Mouse (Mus musculus) heart, embryonic 12.5 days (tissue): Measurements from ENCODE around the gene 1810013L24Rik. TPM values are rescaled to one million over a fixed set of nuclear protein-coding genes. Genes with fewer than 3 reads are reported as not detected.
"Not testable (repeated sequence)": the region's sequence is repeated elsewhere in the genome, so short reads cannot be mapped to it uniquely, and the experiment has no call there.

Experiments
- ATAC-seq: fragments of 200-750 bp; cut with Nextera tagmentation; 2 replicates; pipeline ENCODE4 v1.8.0; 2017; ENCODE audit warnings: moderate TSS enrichment, moderate library complexity; ENCODE audit not compliant: insufficient number of reproducible peaks, low FRiP score
- H3K27ac ChIP-seq: fragments of 300-500 bp; sonication (generic); 2 replicates; pipeline ENCODE4 v1.5.1; 2016; ENCODE audit warnings: mild to moderate bottlenecking, moderate library complexity; ENCODE audit not compliant: poor library complexity, severe bottlenecking
- H3K27me3 ChIP-seq: fragments of 300-500 bp; sonication (generic); replicated peaks from 2 replicates; pipeline ENCODE4 v1.6.1; 2016; ENCODE audit warnings: mild to moderate bottlenecking, moderate library complexity
- H3K36me3 ChIP-seq: fragments of 300-500 bp; sonication (generic); 2 replicates; pipeline ENCODE4 v1.6.1; 2016; ENCODE audit warnings: mild to moderate bottlenecking, moderate library complexity
- H3K4me1 ChIP-seq: fragments of 300-500 bp; sonication (generic); replicated peaks from 2 replicates; pipeline ENCODE4 v1.6.1; 2016; ENCODE audit warnings: mild to moderate bottlenecking
- H3K4me2 ChIP-seq: fragments of 300-500 bp; sonication (generic); 2 replicates; pipeline ENCODE4 v1.6.1; 2016; ENCODE audit warnings: mild to moderate bottlenecking, moderate library complexity
- H3K4me3 ChIP-seq: fragments of 300-500 bp; sonication (generic); 2 replicates; pipeline ENCODE4 v1.5.1; 2016; ENCODE audit warnings: mild to moderate bottlenecking
- H3K9ac ChIP-seq: fragments of 300-500 bp; sonication (generic); 2 replicates; pipeline ENCODE4 v1.6.1; 2016; ENCODE audit warnings: mild to moderate bottlenecking, moderate library complexity
- H3K9me3 ChIP-seq: fragments of 300-500 bp; sonication (generic); replicated peaks from 2 replicates; pipeline ENCODE4 v1.6.1; 2016; ENCODE audit warnings: mild to moderate bottlenecking, moderate library complexity
- WGBS: fragments of 180-500 bp; shearing (Covaris S2); methylation state at CpG from one replicate; pipeline ENCODE4 v1.1.7; 2016; 5-methylcytosine and 5-hydroxymethylcytosine counted together
- polyA plus RNA-seq: library from polyadenylated mRNA; unstranded; fragments of >200 nt; fragmentation: Nextera tagmentation; extraction: Ambion mirVana; gene quantifications from 2 replicates; pipeline ENCODE4 v1.2.1, GENCODE M21; 2016

Gene 1810013L24Rik
- polyA plus RNA-seq, 1 experiment from 2014 or later, result 24.1 TPM

DNA sequence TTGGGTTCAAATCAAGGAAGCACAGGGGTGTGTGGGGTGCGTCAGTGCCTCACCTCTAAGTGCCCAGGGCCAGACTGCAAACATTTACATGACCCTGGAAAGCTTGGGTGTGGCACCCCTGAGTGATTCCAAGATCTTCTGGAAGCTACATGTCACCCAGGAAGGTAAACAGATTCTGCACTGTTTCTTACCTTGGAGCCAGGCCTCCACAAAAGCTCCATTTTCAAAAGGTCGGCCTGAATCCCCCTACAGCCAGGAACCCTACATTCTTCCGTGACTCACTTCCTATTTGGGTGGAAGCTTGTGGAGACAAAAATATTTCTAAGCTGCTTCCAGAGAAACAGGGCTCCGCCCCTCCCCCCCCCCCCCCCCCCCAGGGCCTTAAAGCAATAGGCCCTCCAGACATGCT is 34.3 kb downstream of the 1810013L24Rik start:
- Histone ChIP-seq H3K4me2 (peak overlapping the region; percentile 48), H3K9ac (no peak overlapping the region), H3K27ac (no peak overlapping the region), H3K4me1 (peaks cover 21% of the 10 kb centered on the region), H3K9me3 (no peaks in the 10 kb centered on the region), H3K36me3 (peaks cover 14% of the 10 kb centered on the region), H3K4me3 (no peak overlapping the region; the same call in 1 of the 2 replicates), H3K27me3 (no peaks in the 10 kb centered on the region)
- ATAC-seq, result no peak
- 28% methylated on average over 4 of the region's 4 CpGs for WGBS

DNA sequence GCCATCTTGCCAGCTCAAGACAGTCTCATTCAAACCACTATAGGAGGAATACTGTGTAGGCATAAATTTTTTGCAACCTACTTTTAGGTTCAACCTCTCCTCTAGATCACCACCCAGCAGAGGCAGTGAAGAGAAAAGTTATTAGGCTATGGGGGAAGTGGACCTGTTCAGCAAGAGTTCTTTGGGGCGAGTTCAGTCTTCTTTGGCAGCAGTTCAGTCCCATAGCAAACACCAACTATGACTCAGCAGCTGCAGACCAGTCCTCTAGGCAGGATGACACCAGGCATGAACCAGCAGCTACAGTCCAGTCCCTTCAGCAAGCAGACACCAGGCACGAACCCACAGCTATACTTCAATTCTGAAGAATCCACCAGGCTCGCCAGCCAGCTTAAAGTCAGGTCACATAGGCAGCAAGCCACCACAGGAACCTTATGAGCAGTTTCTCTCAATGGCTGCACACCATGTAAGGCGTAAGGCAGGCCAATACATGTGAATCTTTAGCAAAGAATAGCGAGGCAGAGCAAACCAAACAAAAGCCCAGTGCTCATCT is 37.6 kb downstream of the 1810013L24Rik start:
- Histone ChIP-seq H3K27ac (no peak overlapping the region), H3K27me3 (no peaks in the 10 kb centered on the region), H3K4me3 (no peak overlapping the region), H3K4me1 (peaks cover 16% of the 10 kb centered on the region), H3K9me3 (no peaks in the 10 kb centered on the region), H3K36me3 (no peaks in the 10 kb centered on the region), H3K4me2 (no peak overlapping the region), H3K9ac (no peak overlapping the region)
- WGBS, result 76% methylated on average over 5 of the region's 5 CpGs
- ATAC-seq, result no peak

DNA sequence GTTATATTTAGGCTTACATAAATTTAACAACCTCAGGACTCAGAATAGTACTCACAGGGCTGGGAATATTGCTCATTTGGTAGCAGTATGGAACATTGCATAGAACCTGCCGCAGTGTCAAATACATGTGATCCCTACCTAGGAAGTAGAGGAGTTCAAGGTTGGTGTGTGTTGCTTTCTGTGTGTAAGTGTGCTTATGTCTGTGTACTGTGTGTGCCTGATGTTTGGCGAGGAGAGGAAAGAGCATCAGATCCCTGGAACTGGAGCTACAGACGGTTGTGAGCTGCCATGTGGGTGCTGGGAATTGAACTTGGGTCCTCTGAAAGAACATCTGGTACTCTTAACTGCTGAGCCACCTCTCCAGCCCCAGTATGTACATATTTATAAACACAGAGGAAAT is 38.6 kb downstream of the 1810013L24Rik start:
- Histone ChIP-seq H3K4me1 (peaks cover 12% of the 10 kb centered on the region), H3K27me3 (no peaks in the 10 kb centered on the region), H3K27ac (no peak overlapping the region), H3K36me3 (no peaks in the 10 kb centered on the region), H3K4me3 (no peak overlapping the region), H3K4me2 (no peak overlapping the region), H3K9ac (no peak overlapping the region), H3K9me3 (no peaks in the 10 kb centered on the region)
- no peak for ATAC-seq
- 88% methylated on average over 3 of the region's 3 CpGs for WGBS

DNA sequence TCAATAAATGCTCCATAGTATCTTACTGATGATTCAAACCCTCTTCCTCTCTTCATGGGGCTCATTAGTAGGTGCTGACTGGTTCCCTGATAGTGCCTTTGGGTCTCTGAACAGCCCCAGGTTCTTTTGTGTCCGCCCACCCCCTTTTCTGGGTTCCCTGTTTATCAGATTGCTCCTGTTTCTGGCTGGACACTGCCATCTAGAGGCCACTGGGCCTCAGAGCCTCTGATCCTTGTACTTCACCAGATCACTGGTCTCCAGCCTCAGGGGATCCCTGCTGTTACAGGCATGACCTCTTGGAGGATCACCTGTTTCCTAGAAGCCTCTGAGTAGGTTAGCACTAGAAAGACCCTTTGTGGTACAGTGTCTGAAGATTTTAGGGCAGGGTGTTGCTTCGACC is 39.8 kb downstream of the 1810013L24Rik start:
- WGBS, result 31% methylated on average over 2 of the region's 2 CpGs
- Histone ChIP-seq H3K27ac (no peak overlapping the region), H3K4me1 (no peaks in the 10 kb centered on the region), H3K4me3 (no peak overlapping the region), H3K9ac (no peak overlapping the region), H3K4me2 (no peak overlapping the region), H3K36me3 (no peaks in the 10 kb centered on the region), H3K9me3 (no peaks in the 10 kb centered on the region), H3K27me3 (no peaks in the 10 kb centered on the region)
- ATAC-seq, result peak; percentile 40; the same call in 1 of the 2 replicates

DNA sequence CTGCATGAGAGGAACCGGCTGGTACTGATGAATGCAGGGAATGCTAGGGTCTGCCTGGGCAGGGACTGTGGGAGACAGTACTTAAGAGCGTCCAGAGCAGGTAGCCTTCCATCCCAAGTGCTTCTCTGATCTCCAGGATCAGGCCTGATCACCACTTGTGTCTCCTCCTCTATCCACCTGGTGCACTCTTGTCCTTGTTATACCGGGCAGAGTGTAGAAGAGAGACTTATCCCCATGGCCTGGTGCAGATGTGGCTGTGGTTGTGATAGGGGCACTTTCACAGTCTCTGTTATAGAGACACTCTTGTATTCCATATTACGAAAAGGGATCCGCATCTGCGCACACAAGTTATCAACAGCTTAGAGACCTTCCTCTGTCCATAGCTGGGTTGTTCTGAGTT is 41.5 kb downstream of the 1810013L24Rik start:
- 85% methylated on average over 6 of the region's 6 CpGs for WGBS
- no peaks in the 10 kb centered on the region for H3K27me3 ChIP-seq

DNA sequence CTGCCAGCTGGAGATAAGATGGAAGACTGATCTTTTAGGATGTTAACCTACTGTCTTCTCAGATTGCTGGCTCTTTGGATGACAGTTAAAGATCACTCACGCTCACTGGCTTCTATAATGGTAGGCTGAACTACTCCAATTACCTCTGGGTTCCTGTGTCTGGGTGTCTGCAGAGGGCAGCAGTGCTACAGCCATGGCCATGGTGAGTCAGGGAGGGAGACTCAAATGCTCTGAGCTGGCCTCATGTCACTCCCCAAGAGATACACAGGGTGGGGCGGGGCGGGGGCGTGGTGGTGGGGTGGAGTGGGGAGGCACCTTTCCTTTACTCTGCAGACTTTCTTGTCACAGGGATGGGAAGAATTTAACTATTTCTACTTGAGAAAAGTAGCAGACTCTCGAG is 42.1 kb downstream of the 1810013L24Rik start:
- H3K27ac ChIP-seq, result no peak overlapping the region
- no peak overlapping the region for H3K4me3 ChIP-seq
- no peaks in the 10 kb centered on the region for H3K4me1 ChIP-seq
- 49% methylated on average over 5 of the region's 5 CpGs for WGBS
- H3K36me3 ChIP-seq, result no peaks in the 10 kb centered on the region
- no peak overlapping the region for H3K9ac ChIP-seq
- no peak overlapping the region for H3K4me2 ChIP-seq
- H3K9me3 ChIP-seq, result no peaks in the 10 kb centered on the region
- no peaks in the 10 kb centered on the region for H3K27me3 ChIP-seq
- ATAC-seq, result 0 out of 2 replicates have a peak, but pooled peaks have one; percentile 49

More for the DNA sequence above, 41.5 kb downstream of the 1810013L24Rik start:
- no peak overlapping the region for H3K4me3 ChIP-seq
- no peak overlapping the region for H3K27ac ChIP-seq
- no peak overlapping the region for H3K9ac ChIP-seq
- no peak overlapping the region for H3K4me2 ChIP-seq
- no peaks in the 10 kb centered on the region for H3K4me1 ChIP-seq
- no peaks in the 10 kb centered on the region for H3K9me3 ChIP-seq
- no peak for ATAC-seq
- no peaks in the 10 kb centered on the region for H3K36me3 ChIP-seq

DNA sequence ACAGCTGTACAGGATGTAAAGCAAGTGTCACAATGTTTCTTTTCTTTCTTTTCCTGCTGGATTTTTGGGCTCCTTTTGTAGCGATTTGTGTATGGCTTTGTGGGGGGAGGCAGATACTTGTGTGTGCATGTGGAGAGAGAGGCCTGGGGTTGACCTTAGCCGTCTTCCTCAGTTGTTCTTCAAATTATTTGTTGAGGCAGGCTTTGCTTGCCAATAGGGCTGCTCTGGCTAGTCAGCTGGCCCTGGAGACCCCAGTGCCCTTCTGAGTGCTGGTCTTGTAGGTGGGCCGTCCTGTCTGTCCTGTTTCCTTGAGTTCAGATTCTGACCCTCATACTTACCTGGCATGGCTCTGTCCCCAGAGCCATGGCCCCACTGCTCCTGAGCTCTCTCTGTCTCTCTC is 42.6 kb downstream of the 1810013L24Rik start:
- no peaks in the 10 kb centered on the region for H3K27me3 ChIP-seq
- no peak overlapping the region for H3K4me2 ChIP-seq
- no peak for ATAC-seq
- no peak overlapping the region for H3K27ac ChIP-seq
- no peak overlapping the region for H3K4me3 ChIP-seq
- no peaks in the 10 kb centered on the region for H3K36me3 ChIP-seq
- no peak overlapping the region for H3K9ac ChIP-seq
- 82% methylated on average over 3 of the region's 3 CpGs for WGBS
- no peaks in the 10 kb centered on the region for H3K9me3 ChIP-seq
- no peaks in the 10 kb centered on the region for H3K4me1 ChIP-seq

DNA sequence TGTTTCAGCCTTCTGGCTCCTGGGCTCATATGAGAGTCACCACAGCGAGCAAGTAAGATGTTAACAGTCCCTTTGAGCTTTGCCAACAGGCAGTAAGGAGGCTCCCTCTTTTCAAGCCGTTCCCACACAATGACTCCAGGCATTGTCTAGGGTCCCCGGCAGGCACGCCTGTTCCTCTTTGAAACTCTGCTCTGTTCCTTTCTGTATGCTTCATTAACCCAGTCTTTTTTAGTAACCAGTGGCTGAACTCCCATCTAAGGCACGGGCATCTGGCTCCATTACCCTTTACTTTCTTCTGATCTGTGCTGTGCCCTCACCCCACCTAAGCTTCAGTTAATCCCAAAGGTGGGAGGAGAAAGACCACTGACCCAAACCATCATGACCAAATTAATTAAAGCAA is 50.2 kb downstream of the 1810013L24Rik start:
- no peak overlapping the region for H3K4me3 ChIP-seq
- 69% methylated on average over 5 of the region's 5 CpGs for WGBS
- H3K27ac ChIP-seq, result no peak overlapping the region
- H3K4me1 ChIP-seq, result no peaks in the 10 kb centered on the region
- no peaks in the 10 kb centered on the region for H3K27me3 ChIP-seq
- no peak overlapping the region for H3K9ac ChIP-seq
- no peaks in the 10 kb centered on the region for H3K36me3 ChIP-seq
- no peaks in the 10 kb centered on the region for H3K9me3 ChIP-seq
- no peak overlapping the region for H3K4me2 ChIP-seq
- no peak for ATAC-seq

DNA sequence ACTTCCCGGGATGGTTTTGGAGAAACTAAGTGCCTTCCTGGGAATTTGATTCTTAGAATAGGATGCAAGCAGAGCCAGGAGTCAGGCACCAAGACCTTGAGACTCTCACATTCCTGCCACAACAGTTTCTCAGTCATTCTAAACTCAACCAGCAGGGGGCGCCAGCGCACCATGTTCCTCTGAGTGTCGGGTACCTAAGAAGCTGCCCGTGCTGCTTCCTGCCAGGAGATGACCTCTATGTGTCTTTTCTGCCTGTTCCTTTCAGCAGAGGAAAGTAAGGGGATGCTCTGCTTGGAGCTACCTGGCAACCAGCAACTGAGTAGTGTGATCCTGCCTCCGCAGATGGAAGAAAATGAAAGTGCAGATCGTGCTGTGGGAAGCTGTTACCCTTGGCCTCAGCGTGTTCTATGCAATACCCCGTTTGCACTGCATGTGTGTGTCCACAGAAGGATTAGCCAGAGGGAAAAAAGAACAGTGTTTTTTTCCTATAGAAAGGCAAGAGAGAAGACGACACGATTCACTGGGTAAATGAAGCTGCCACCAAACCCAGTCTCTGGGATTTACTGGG is 53.9 kb downstream of the 1810013L24Rik start:
- Histone ChIP-seq H3K4me2 (peak overlapping the region; percentile 29; the same call in 1 of the 2 replicates), H3K9ac (no peak overlapping the region), H3K9me3 (no peaks in the 10 kb centered on the region), H3K4me1 (no peaks in the 10 kb centered on the region), H3K36me3 (no peaks in the 10 kb centered on the region), H3K4me3 (no peak overlapping the region), H3K27ac (no peak overlapping the region), H3K27me3 (no peaks in the 10 kb centered on the region)
- WGBS, result 45% methylated on average over 11 of the region's 11 CpGs
- no peak for ATAC-seq

DNA sequence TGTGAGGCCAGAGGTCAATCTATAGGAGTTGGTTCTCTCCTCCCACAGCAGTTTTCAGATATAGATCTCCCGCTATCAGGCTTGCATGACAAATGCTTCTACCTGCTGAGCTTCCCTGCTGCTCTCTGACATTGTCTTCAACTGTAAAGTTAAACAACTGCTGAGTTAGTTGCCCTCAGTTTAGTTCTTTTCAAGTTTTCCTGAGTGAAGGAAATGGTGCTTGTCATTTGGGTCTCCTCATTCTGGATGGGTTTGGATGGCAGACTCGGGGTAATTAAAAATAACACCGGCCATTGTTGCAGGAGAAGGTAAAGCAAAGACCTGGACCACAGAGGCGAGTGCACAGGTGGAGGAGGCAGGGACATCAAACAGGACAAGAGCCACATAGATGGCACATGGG is 64.3 kb downstream of the 1810013L24Rik start:
- not testable (repeated sequence) for H3K4me3 ChIP-seq, H3K27me3 ChIP-seq, H3K4me1 ChIP-seq, H3K4me2 ChIP-seq, ATAC-seq, H3K27ac ChIP-seq, H3K9me3 ChIP-seq, H3K9ac ChIP-seq, H3K36me3 ChIP-seq
- WGBS, result 48% methylated on average over 4 of the region's 4 CpGs

DNA sequence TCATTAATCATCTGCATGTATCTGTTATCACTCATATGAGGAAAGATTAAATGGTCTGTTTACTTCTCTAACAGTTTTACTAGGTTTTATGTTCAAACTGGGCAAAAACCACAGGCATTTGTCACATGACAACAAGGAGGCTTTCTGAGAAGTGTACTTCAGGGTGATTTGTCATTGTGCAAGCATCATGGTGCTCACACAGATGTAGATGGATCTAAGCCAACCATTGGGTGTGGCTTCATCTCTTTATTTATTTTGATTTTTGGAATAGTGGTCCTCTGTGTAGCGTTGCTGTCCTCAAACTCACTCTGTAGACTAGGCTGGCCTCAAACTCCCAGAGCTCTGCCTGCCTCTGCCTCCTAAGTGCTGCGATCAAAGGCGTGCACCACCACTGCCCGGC is 65.4 kb downstream of the 1810013L24Rik start:
- Histone ChIP-seq H3K4me2 (no peak overlapping the region), H3K4me1 (peaks cover 6% of the 10 kb centered on the region; the same call in 1 of the 2 replicates), H3K9ac (no peak overlapping the region), H3K27ac (no peak overlapping the region), H3K4me3 (no peak overlapping the region), H3K36me3 (no peaks in the 10 kb centered on the region), H3K9me3 (no peaks in the 10 kb centered on the region), H3K27me3 (no peaks in the 10 kb centered on the region)
- 84% methylated on average over 4 of the region's 4 CpGs for WGBS
- no peak for ATAC-seq

DNA sequence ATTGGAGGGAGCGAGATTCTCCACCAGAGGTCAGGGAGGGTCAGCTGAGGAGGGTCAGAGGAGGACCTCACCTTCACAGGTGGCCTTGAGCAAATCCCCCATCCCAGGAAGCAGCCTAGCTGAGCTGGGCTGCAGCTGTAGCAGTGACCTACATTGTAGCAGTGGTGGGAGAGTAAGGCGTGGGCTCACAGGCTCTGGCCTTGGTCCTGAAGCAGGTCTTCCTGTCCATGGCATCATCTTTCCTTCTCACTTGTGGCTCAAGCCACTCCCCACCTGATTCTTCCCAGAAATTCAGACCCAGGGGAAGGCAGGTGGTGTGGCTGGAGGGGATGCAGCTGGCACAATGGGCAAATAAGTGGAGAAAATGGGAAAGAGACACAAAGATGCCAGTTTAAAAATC is 76.2 kb downstream of the 1810013L24Rik start:
- 7% methylated on average over 2 of the region's 2 CpGs for WGBS

More for the DNA sequence above, 76.2 kb downstream of the 1810013L24Rik start:
- H3K9ac ChIP-seq, H3K27ac ChIP-seq, H3K36me3 ChIP-seq, H3K4me1 ChIP-seq, ATAC-seq, H3K4me2 ChIP-seq, H3K9me3 ChIP-seq, H3K27me3 ChIP-seq, H3K4me3 ChIP-seq: not testable (repeated sequence)
